In the genomic region with DNA sequence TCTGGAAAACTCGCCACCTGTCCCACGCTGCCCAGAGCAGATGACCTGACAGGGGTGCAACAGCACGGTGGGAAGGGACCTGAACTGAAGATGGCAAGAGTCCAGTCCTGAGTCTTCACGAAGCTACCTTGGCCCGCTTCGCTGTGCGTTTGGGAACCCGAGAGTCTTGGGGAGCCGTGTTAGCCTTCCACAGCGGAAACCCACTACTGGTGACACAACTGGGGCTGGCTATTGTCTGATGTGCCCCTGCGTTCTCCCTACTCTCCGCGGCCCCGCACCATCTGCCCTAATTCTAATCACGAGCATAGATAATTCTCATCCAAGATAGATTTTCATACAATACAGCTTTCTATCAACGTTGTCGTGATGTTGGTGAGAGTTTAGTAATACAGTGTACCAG, we compare ENCODE assay signal across 8 mouse cellular contexts. TPM values are rescaled to one million over a fixed set of nuclear protein-coding genes. Genes with fewer than 3 reads are reported as not detected.
A peak's percentile ranks its signal among the peaks of the same experiment; 100 is the strongest.
DNase-seq lines count a peak whose midpoint lies in the region; ATAC-seq and TF ChIP-seq lines count a peak whose summit lies in the region.

No protein-coding gene starts in this region.

- ATAC-seq in heart, embryonic 15.5 days (replicated peaks; ENCODE audit: insufficient number of reproducible peaks, insufficient read depth, low FRiP score, low read depth), result no peak
- ATAC-seq in hindbrain, embryonic 16.5 days, result no peak; the same call in 1 of the 2 replicates
- peak; percentile 34; the same call in 1 of the 2 replicates for ATAC-seq in midbrain, embryonic 14.5 days (ENCODE audit: low FRiP score, low TSS enrichment)

- peaks cover 5% of the 10 kb centered on the region; the same call in 1 of the 2 replicates for H3K27me3 ChIP-seq in heart, embryonic 15.5 days
- H3K27me3 ChIP-seq in hindbrain, embryonic 16.5 days (replicated peaks; ENCODE audit: control insufficient read depth, insufficient read depth, low read length), result no peaks in the 10 kb centered on the region
- no peaks in the 10 kb centered on the region for H3K27me3 ChIP-seq in midbrain, embryonic 14.5 days (ENCODE audit: control insufficient read depth, insufficient read depth, low read length)

- no peak for DNase-seq in heart, adult 11 months
- no peak for DNase-seq in midbrain, embryonic 14.5 days
- no peak for DNase-seq in layer of hippocampus, postnatal 10 days (ENCODE audit: low spot score in 2 of 2)
- DNase-seq in spleen, adult 18-20 months, result no peak
- no peak for DNase-seq in right cerebral cortex, postnatal 36 days (ENCODE audit: low spot score in 2 of 2)

- H3K9me3 ChIP-seq in heart, embryonic 15.5 days (replicated peaks), result no peaks in the 10 kb centered on the region
- H3K9me3 ChIP-seq in hindbrain, embryonic 16.5 days (ENCODE audit: control insufficient read depth, low read length), result no peaks in the 10 kb centered on the region
- no peaks in the 10 kb centered on the region for H3K9me3 ChIP-seq in midbrain, embryonic 14.5 days (ENCODE audit: control insufficient read depth, low read length)

- H3K9ac ChIP-seq in heart, embryonic 15.5 days, result peak overlapping the region; percentile 79
- H3K9ac ChIP-seq in hindbrain, embryonic 16.5 days (ENCODE audit: low read depth, low read length), result peak overlapping the region; percentile 80
- peak overlapping the region; percentile 76 for H3K9ac ChIP-seq in midbrain, embryonic 14.5 days (replicated peaks; ENCODE audit: low read length)

- H3K27ac ChIP-seq in heart, embryonic 15.5 days, result no peak overlapping the region
- H3K27ac ChIP-seq in bone marrow, adult 2 months (ENCODE audit: control insufficient read depth, insufficient read depth, low read depth, low read length, poor library complexity), result no peak overlapping the region
- H3K27ac ChIP-seq in hindbrain, embryonic 16.5 days (ENCODE audit: low read depth, low read length), result peak overlapping the region; percentile 87
- peak overlapping the region; percentile 81 for H3K27ac ChIP-seq in midbrain, embryonic 14.5 days (replicated peaks; ENCODE audit: low read depth, low read length)

- WGBS in heart, embryonic 15.5 days, result 19% methylated on average over 17 of the region's 17 CpGs
- 9% methylated on average over 17 of the region's 17 CpGs for WGBS in bone marrow, adult 2 months
- WGBS in hindbrain, embryonic 16.5 days, result 9% methylated on average over 17 of the region's 17 CpGs
- WGBS in midbrain, embryonic 14.5 days, result 8% methylated on average over 17 of the region's 17 CpGs

- H3K4me1 ChIP-seq in heart, embryonic 15.5 days (replicated peaks), result peaks cover 14% of the 10 kb centered on the region
- H3K4me1 ChIP-seq in bone marrow, adult 2 months (ENCODE audit: control insufficient read depth, insufficient read depth, low read length), result peaks cover 1% of the 10 kb centered on the region; the same call in 1 of the 2 replicates
- H3K4me1 ChIP-seq in hindbrain, embryonic 16.5 days (ENCODE audit: control insufficient read depth, insufficient read depth, low read depth, low read length), result peaks cover 7% of the 10 kb centered on the region
- H3K4me1 ChIP-seq in midbrain, embryonic 14.5 days (ENCODE audit: control insufficient read depth, insufficient read depth, low read length), result 0 out of 2 replicates have a peak, but pooled peaks cover 3% of the 10 kb centered on the region

- no peaks in the 10 kb centered on the region for H3K36me3 ChIP-seq in heart, embryonic 15.5 days
- no peaks in the 10 kb centered on the region for H3K36me3 ChIP-seq in hindbrain, embryonic 16.5 days (ENCODE audit: control insufficient read depth, insufficient read depth, low read length)
- no peaks in the 10 kb centered on the region for H3K36me3 ChIP-seq in midbrain, embryonic 14.5 days (ENCODE audit: control insufficient read depth, insufficient read depth, low read length)

- peak overlapping the region; percentile 95 for H3K4me2 ChIP-seq in heart, embryonic 15.5 days
- peak overlapping the region; percentile 92 for H3K4me2 ChIP-seq in hindbrain, embryonic 16.5 days (ENCODE audit: low read length)
- peak overlapping the region; percentile 79 for H3K4me2 ChIP-seq in midbrain, embryonic 14.5 days (ENCODE audit: low read length)

- TF ChIP-seq POLR2A in bone marrow, adult 2 months (IDR thresholded peaks at IDR 0.05; ENCODE audit: borderline replicate concordance, control insufficient read depth, low read depth, low read length), result no peak

- peak overlapping the region; percentile 75 for H3K4me3 ChIP-seq in heart, embryonic 15.5 days
- peak overlapping the region; percentile 60 for H3K4me3 ChIP-seq in bone marrow, adult 2 months (replicated peaks; ENCODE audit: control insufficient read depth, low read depth, low read length)
- peak overlapping the region; percentile 74 for H3K4me3 ChIP-seq in hindbrain, embryonic 16.5 days (ENCODE audit: low read length)
- H3K4me3 ChIP-seq in midbrain, embryonic 14.5 days (replicated peaks; ENCODE audit: low read depth, low read length), result peak overlapping the region; percentile 63

- no peak for TF ChIP-seq CTCF in bone marrow, adult 2 months (IDR thresholded peaks at IDR 0.05; ENCODE audit: control insufficient read depth, insufficient read depth, low read length)

RNA-seq across cellular contexts. Expression of gene Sergef, which starts 0.5 kb away (rescaled TPM):
- 9.3 and 10.3 TPM in 2 replicates for polyA plus RNA-seq in heart, embryonic 15.5 days (2015; fragmentation: Nextera tagmentation; extraction: Ambion mirVana)
- polyA plus RNA-seq in bone marrow, adult 2 months (2011; ENCODE audit: insufficient read depth, insufficient read length, low replicate concordance, missing spikeins), result 2.7 and 6.5 TPM in 2 replicates
- polyA plus RNA-seq in hindbrain, embryonic 16.5 days (2015; fragmentation: Nextera tagmentation; extraction: Ambion mirVana), result 42.2 and 50.6 TPM in 2 replicates
- 31.1 and 36.5 TPM in 2 replicates for polyA plus RNA-seq in midbrain, embryonic 14.5 days (2014; fragmentation: Nextera tagmentation; extraction: Ambion mirVana)
- 10 to 100 TPM; 50.5 to 55.9 TPM for total RNA-seq in layer of hippocampus, postnatal 10 days (2021)

RNA-seq across cellular contexts. Expression of gene Tph1, which starts 32.3 kb away (rescaled TPM):
- 0.23 and 0.76 TPM in 2 replicates for polyA plus RNA-seq in heart, embryonic 15.5 days (2015; fragmentation: Nextera tagmentation; extraction: Ambion mirVana)
- not detected in 2 replicates for polyA plus RNA-seq in bone marrow, adult 2 months (2011; ENCODE audit: insufficient read depth, insufficient read length, low replicate concordance, missing spikeins)
- 0.61 and 1.2 TPM in 2 replicates for polyA plus RNA-seq in hindbrain, embryonic 16.5 days (2015; fragmentation: Nextera tagmentation; extraction: Ambion mirVana)
- 0.28 and 0.32 TPM in 2 replicates for polyA plus RNA-seq in midbrain, embryonic 14.5 days (2014; fragmentation: Nextera tagmentation; extraction: Ambion mirVana)
- under 1 TPM; 0.50 to 0.56 TPM for total RNA-seq in layer of hippocampus, postnatal 10 days (2021)

Comparison
In these comparisons a context has a peak if more than half of its experiments do, and no peak if none do; other contexts are left out.
1. H3K27ac ChIP-seq: peak in hindbrain, embryonic 16.5 days (single experiment) and midbrain, embryonic 14.5 days (single experiment); none in heart, embryonic 15.5 days (single experiment) and bone marrow, adult 2 months (single experiment).
2. Peak in every context shown above with its lines, with median percentiles within 50 percentile points of each other: H3K4me2 ChIP-seq, H3K4me3 ChIP-seq and H3K9ac ChIP-seq.